Mouse (Mus musculus): ENCODE results near the gene Rapgef4. TPM values are rescaled to one million over a fixed set of nuclear protein-coding genes. Genes with fewer than 3 reads are reported as not detected.

Rapgef4 gene
- 27.8 TPM for polyA plus RNA-seq (2015; fragmentation: Illumina TruSeq; extraction: RNeasy Lipid Tissue Mini Kit (QIAGEN cat#74804); ENCODE audit: insufficient read depth, low replicate concordance)

GRCm38 (mm10) chr2:71980771-71981342 is at the start of gene Rapgef4:
Gene Rapgef4, plus strand, starts transcription at chr2:71981240.

GRCm38 (mm10) chr2:72285256-72285887 is 304.3 kb downstream of the Rapgef4 start, which contains the start of gene Map3k20:
Gene Map3k20, plus strand, starts transcription at chr2:72285637.

Other genes with a start within 250 kb of the Rapgef4 start
- 77.0 TPM for gene Itga6, start 235.6 kb upstream of the Rapgef4 start, polyA plus RNA-seq (2015; fragmentation: Illumina TruSeq; extraction: RNeasy Lipid Tissue Mini Kit (QIAGEN cat#74804); ENCODE audit: insufficient read depth, low replicate concordance)
- 79.0 TPM for gene Pdk1, start 108.0 kb upstream of the Rapgef4 start, polyA plus RNA-seq (2015; fragmentation: Illumina TruSeq; extraction: RNeasy Lipid Tissue Mini Kit (QIAGEN cat#74804); ENCODE audit: insufficient read depth, low replicate concordance)

All from spleen, adult 10 weeks (tissue).